Mouse (Mus musculus): Measurements from ENCODE around the gene Cntln. TPM values are rescaled to one million over a fixed set of nuclear protein-coding genes. Genes with fewer than 3 reads are reported as not detected.

The Cntln gene
- total and polyA plus RNA-seq, 2 experiments from 2014 or later = 3.2 to 16.1 TPM

DNA sequence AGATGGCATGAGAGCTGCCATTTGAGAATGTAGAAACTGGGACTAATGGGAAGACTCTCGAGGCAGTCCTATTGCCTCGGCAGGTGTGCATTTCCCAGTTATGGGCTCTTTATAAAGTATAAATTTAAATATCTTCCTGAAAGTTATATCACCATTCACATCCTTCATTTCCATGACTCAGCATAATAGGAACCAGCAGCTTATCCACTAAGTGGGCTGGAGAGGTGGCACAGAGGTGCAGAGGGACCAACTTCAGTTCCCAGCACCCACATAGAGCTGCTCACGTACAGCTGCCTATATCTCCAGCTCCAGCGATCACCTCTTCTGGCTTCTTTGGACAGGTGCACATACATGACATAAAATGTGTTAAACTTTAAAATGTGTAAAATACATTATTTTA is 218.1 kb downstream of the Cntln start:
- 93% methylated on average over 4 of the region's 4 CpGs for WGBS
- Histone ChIP-seq H3K36me3 (replicated peaks; ENCODE audit: control insufficient read depth, insufficient read depth, low read length) (peaks cover 8% of the 10 kb centered on the region; the same call in 1 of the 2 replicates), H3K9ac (replicated peaks; ENCODE audit: low read depth, low read length) (no peak overlapping the region), H3K27ac (ENCODE audit: low read depth) (no peak overlapping the region), H3K9me3 (replicated peaks; ENCODE audit: control insufficient read depth, low read length) (no peaks in the 10 kb centered on the region), H3K4me3 (ENCODE audit: low read depth, low read length) (no peak overlapping the region), H3K4me2 (ENCODE audit: low read depth, low read length) (no peak overlapping the region), H3K4me1 (ENCODE audit: control insufficient read depth, insufficient read depth) (no peaks in the 10 kb centered on the region), H3K27me3 (ENCODE audit: control insufficient read depth, insufficient read depth, low read length) (no peaks in the 10 kb centered on the region)
- TF ChIP-seq CTCF (IDR thresholded peaks at IDR 0.05; ENCODE audit: low read depth) = no peak
- no peak for DNase-seq (ENCODE audit: low spot score)
- no peak for ATAC-seq (ENCODE audit: insufficient read depth, low read depth)

DNA sequence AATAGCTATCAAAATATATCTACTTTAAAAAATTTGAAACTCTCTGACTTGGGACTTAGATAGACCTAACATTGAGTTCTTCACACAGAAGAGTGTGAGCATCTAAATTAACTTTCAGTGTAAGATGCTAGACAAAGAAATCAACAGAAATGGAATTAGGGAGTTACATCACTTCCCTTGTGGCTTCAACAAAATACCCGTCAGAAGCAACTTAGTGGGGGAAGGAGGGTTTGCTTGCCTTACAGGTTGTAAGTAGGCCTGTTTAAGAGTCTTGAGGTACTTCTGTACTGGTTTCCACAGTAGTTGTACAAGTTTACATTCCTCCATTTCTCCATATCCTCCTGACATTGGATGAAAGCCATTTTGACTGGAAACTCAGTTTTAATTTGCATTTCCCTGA is 222.3 kb downstream of the Cntln start:
- Histone ChIP-seq H3K4me3 (ENCODE audit: low read depth, low read length) (no peak overlapping the region), H3K9ac (replicated peaks; ENCODE audit: low read depth, low read length) (no peak overlapping the region), H3K36me3 (replicated peaks; ENCODE audit: control insufficient read depth, insufficient read depth, low read length) (0 out of 2 replicates have a peak, but pooled peaks cover 7% of the 10 kb centered on the region), H3K27me3 (ENCODE audit: control insufficient read depth, insufficient read depth, low read length) (no peaks in the 10 kb centered on the region), H3K27ac (ENCODE audit: low read depth) (no peak overlapping the region), H3K9me3 (replicated peaks; ENCODE audit: control insufficient read depth, low read length) (no peaks in the 10 kb centered on the region), H3K4me1 (ENCODE audit: control insufficient read depth, insufficient read depth) (no peaks in the 10 kb centered on the region), H3K4me2 (ENCODE audit: low read depth, low read length) (no peak overlapping the region)
- WGBS = 66% methylated on average over 1 of the region's 1 CpGs
- TF ChIP-seq CTCF (IDR thresholded peaks at IDR 0.05; ENCODE audit: low read depth) = no peak
- no peak for TF ChIP-seq EP300 (IDR thresholded peaks at IDR 0.05; ENCODE audit: low read depth)
- no peak for DNase-seq (ENCODE audit: low spot score)
- ATAC-seq (ENCODE audit: insufficient read depth, low read depth) = no peak

DNA sequence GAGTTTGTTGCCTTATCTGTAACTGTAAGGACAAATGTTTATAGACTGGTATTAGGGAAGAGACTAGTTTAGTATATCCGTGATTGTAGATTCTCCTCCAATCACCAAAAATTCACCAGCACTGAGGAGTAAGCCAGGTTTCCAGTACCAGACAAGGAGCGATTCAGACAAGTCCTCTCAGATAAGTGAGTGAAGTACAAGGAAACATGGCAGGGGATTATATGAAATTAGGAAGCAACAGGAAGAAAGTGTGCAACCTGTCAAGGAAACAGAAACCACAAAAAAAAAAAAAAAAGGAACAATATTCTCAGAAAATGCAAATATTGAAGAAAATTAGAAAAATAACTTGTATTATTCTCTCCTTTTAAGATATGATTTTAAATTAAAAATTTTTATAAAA is 222.9 kb downstream of the Cntln start:
- no peak overlapping the region for H3K9ac ChIP-seq (replicated peaks; ENCODE audit: low read depth, low read length)
- 0 out of 2 replicates have a peak, but pooled peaks cover 4% of the 10 kb centered on the region for H3K36me3 ChIP-seq (replicated peaks; ENCODE audit: control insufficient read depth, insufficient read depth, low read length)
- no peaks in the 10 kb centered on the region for H3K9me3 ChIP-seq (replicated peaks; ENCODE audit: control insufficient read depth, low read length)
- TF ChIP-seq EP300 (IDR thresholded peaks at IDR 0.05; ENCODE audit: low read depth) = no peak
- no peak for TF ChIP-seq CTCF (IDR thresholded peaks at IDR 0.05; ENCODE audit: low read depth)
- DNase-seq (ENCODE audit: low spot score) (no peak), ATAC-seq (ENCODE audit: insufficient read depth, low read depth) (no peak)
- no peaks in the 10 kb centered on the region for H3K4me1 ChIP-seq (ENCODE audit: control insufficient read depth, insufficient read depth)
- WGBS = 83% methylated on average over 2 of the region's 2 CpGs
- no peak overlapping the region for H3K27ac ChIP-seq (ENCODE audit: low read depth)
- H3K27me3 ChIP-seq (ENCODE audit: control insufficient read depth, insufficient read depth, low read length) = no peaks in the 10 kb centered on the region
- H3K4me2 ChIP-seq (ENCODE audit: low read depth, low read length) = no peak overlapping the region
- H3K4me3 ChIP-seq (ENCODE audit: low read depth, low read length) = no peak overlapping the region

DNA sequence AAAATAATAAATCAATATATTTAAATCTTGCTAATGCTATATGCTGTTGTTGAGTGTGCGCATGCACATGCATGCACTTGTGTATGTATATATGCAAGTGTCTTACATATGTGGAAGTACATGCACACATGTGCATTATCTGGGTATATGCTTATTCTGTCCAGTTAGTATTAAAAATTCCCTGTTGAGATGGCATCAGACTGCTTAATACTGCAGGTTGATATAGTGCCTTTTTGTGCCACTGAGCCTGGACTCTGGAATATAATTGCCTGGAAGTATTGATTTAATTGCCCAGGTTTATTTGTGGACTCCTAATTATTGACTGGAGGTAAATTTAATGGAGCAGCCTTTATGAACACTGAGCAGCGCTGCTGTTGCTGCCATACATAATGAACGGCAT is 236.2 kb downstream of the Cntln start:
- H3K4me3 ChIP-seq (ENCODE audit: low read depth, low read length) = no peak overlapping the region
- no peak overlapping the region for H3K4me2 ChIP-seq (ENCODE audit: low read depth, low read length)
- WGBS = 89% methylated on average over 3 of the region's 3 CpGs
- DNase-seq (ENCODE audit: low spot score) = no peak
- H3K9ac ChIP-seq (replicated peaks; ENCODE audit: low read depth, low read length) = no peak overlapping the region
- H3K9me3 ChIP-seq (replicated peaks; ENCODE audit: control insufficient read depth, low read length) = no peaks in the 10 kb centered on the region
- H3K4me1 ChIP-seq (ENCODE audit: control insufficient read depth, insufficient read depth) = no peaks in the 10 kb centered on the region
- ATAC-seq (ENCODE audit: insufficient read depth, low read depth) = no peak
- H3K27ac ChIP-seq (ENCODE audit: low read depth) = no peak overlapping the region
- no peak for TF ChIP-seq EP300 (IDR thresholded peaks at IDR 0.05; ENCODE audit: low read depth)
- no peak for TF ChIP-seq CTCF (IDR thresholded peaks at IDR 0.05; ENCODE audit: low read depth)
- H3K36me3 ChIP-seq (replicated peaks; ENCODE audit: control insufficient read depth, insufficient read depth, low read length) = 0 out of 2 replicates have a peak, but pooled peaks cover 3% of the 10 kb centered on the region
- H3K27me3 ChIP-seq (ENCODE audit: control insufficient read depth, insufficient read depth, low read length) = no peaks in the 10 kb centered on the region

DNA sequence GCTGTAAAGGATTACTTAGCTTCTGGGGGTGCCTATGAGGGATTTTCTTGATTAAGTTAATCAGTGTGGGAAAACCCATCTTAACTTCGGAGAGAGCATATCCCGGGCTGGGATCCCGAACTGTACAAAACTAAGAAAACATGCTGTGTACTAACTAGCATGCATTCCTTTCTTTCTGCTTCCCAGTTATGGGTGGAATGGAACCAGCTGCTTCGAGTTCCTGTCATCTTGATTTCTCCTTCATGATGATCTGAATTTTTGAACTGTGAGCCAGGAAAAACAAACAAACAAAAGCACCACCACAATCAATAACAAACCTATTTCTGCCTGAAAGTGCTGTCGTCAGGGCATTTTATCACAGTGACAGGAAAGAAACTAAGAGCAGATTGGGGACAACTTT is 265.6 kb downstream of the Cntln start:
- no peak overlapping the region for H3K9ac ChIP-seq (replicated peaks; ENCODE audit: low read depth, low read length)
- TF ChIP-seq EP300 (IDR thresholded peaks at IDR 0.05; ENCODE audit: low read depth) (no peak), CTCF (IDR thresholded peaks at IDR 0.05; ENCODE audit: low read depth) (no peak)
- ATAC-seq (ENCODE audit: insufficient read depth, low read depth) = no peak
- no peaks in the 10 kb centered on the region for H3K9me3 ChIP-seq (replicated peaks; ENCODE audit: control insufficient read depth, low read length)
- WGBS = 60% methylated on average over 5 of the region's 5 CpGs
- no peak overlapping the region for H3K4me3 ChIP-seq (ENCODE audit: low read depth, low read length)
- H3K27ac ChIP-seq (ENCODE audit: low read depth) = no peak overlapping the region
- H3K4me2 ChIP-seq (ENCODE audit: low read depth, low read length) = no peak overlapping the region
- no peaks in the 10 kb centered on the region for H3K27me3 ChIP-seq (ENCODE audit: control insufficient read depth, insufficient read depth, low read length)
- H3K36me3 ChIP-seq (replicated peaks; ENCODE audit: control insufficient read depth, insufficient read depth, low read length) = no peaks in the 10 kb centered on the region
- no peak for DNase-seq (ENCODE audit: low spot score)
- no peaks in the 10 kb centered on the region for H3K4me1 ChIP-seq (ENCODE audit: control insufficient read depth, insufficient read depth)

DNA sequence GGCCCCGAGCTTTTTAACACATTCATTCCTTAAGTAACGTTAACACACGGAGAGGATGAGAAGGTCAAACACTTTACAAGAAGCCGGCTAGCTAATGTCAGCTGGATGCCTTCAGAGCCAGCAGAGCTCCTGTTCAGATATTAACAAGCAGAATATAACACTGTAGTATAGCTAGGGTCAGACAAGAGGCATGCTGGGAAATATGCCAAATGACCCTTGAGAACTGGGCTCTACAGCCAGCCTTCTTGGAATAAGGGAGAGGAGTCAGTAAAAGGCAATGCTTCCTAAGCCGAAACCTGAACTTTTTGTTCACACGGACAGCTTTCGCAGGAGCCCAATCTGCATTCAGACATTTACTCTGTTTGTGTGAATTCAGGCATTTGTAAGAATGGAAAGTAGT is 267.8 kb downstream of the Cntln start:
- no peaks in the 10 kb centered on the region for H3K4me1 ChIP-seq (ENCODE audit: control insufficient read depth, insufficient read depth)
- no peak for TF ChIP-seq CTCF (IDR thresholded peaks at IDR 0.05; ENCODE audit: low read depth)
- TF ChIP-seq EP300 (IDR thresholded peaks at IDR 0.05; ENCODE audit: low read depth) = no peak
- ATAC-seq (ENCODE audit: insufficient read depth, low read depth) (no peak), DNase-seq (ENCODE audit: low spot score) (no peak)
- H3K27ac ChIP-seq (ENCODE audit: low read depth) = no peak overlapping the region
- H3K9me3 ChIP-seq (replicated peaks; ENCODE audit: control insufficient read depth, low read length) = no peaks in the 10 kb centered on the region
- H3K36me3 ChIP-seq (replicated peaks; ENCODE audit: control insufficient read depth, insufficient read depth, low read length) = no peaks in the 10 kb centered on the region
- 69% methylated on average over 7 of the region's 7 CpGs for WGBS
- no peaks in the 10 kb centered on the region for H3K27me3 ChIP-seq (ENCODE audit: control insufficient read depth, insufficient read depth, low read length)
- no peak overlapping the region for H3K9ac ChIP-seq (replicated peaks; ENCODE audit: low read depth, low read length)
- H3K4me2 ChIP-seq (ENCODE audit: low read depth, low read length) = no peak overlapping the region
- no peak overlapping the region for H3K4me3 ChIP-seq (ENCODE audit: low read depth, low read length)

Measured in heart, postnatal 0 days (tissue).